Mouse (Mus musculus): ENCODE results near the gene AC124502.3. TPM values are rescaled to one million over a fixed set of nuclear protein-coding genes. Genes with fewer than 3 reads are reported as not detected.
A peak's percentile ranks its signal among the peaks of the same experiment; 100 is the strongest.

The AC124502.3 gene
- total and polyA plus RNA-seq, 2 experiments, result 0.09 to 3.7 TPM

DNA sequence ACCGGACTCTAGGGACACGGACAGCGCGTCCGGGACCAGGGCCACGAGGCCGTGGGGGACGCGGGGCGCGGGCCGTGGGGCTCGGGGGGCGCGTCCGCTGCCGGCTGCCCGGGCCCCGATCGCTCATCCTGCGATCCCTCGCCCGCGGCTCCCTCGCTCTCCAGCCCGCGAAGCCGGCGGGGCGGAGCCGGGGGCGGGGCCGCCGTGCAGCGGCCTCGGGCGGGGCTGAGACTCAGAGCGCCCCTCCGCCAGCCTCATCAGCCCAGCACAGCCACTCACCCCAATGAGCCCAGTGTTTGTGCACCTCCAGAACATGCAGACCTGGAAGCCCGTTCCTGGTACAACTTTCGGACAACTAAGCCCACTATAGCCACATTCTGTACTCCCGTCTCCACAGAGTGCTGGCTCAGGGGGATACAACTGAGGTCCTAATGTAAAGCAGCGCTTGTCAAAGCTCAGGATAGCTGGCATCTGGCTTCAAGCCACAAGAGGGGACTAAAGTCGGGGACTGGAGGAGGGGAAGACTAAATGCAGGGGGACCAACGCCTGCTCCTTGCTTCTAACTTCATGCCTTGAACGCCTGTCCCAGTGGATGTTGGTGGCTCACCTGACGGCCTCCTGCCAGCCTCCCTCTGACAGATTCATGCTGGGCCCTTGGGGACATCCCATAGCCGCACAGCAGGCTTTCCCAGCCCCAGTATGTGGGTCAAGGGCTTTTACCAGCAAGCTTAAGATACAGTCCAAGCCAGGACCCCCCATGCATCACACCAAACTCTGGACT lies 59.9 kb downstream of the AC124502.3 start, which contains the start of gene Cnih2:
TSS of gene Cnih2 (minus strand) at position 159 of the 781 bp plus-strand sequence.
- 11% methylated on average over 42 of the region's 48 CpGs for WGBS
- H3K4me1 ChIP-seq (ENCODE audit: control insufficient read depth, insufficient read depth, low read length), result peaks cover 1% of the 10 kb centered on the region; the same call in 1 of the 2 replicates

More for the DNA sequence above, 59.9 kb downstream of the AC124502.3 start, which contains the start of gene Cnih2:
- Histone ChIP-seq H3K79me2 (ENCODE audit: control insufficient read depth, insufficient read depth, low read length) (no peaks in the 10 kb centered on the region), H3K4me3 (ENCODE audit: insufficient read depth, low read depth, low read length) (no peak within 1 kb of the TSS; the same call in 1 of the 2 replicates), H3K27me3 (ENCODE audit: control insufficient read depth, insufficient read depth, low read length) (no peaks in the 10 kb centered on the region), H3K9ac (ENCODE audit: low read depth, low read length) (peak within 1 kb of the TSS; percentile 37; the same call in 1 of the 2 replicates), H3K36me3 (ENCODE audit: control insufficient read depth, insufficient read depth, low read length) (peaks cover 14% of the 10 kb centered on the region), H3K27ac (replicated peaks; ENCODE audit: insufficient read depth, low read depth, low read length) (no peak within 1 kb of the TSS)
- no peak for DNase-seq (ENCODE audit: extremely low read depth, low read depth, low spot score)
- no peak for TF ChIP-seq POLR2A (IDR thresholded peaks at IDR 0.05; ENCODE audit: extremely low read depth, insufficient read depth, low read length)

Other genes starting within 250 kb of the AC124502.3 start
- 58.4 and 67.7 TPM in 2 replicates for gene Rbm4, start 245.0 kb upstream of the AC124502.3 start, total RNA-seq (2014; rRNA removed)
- 25.7 and 32.8 TPM in 2 replicates for gene Rbm4, start 245.0 kb upstream of the AC124502.3 start, polyA plus RNA-seq (2012; rRNA removed)
- gene Gm21992, start 227.3 kb upstream of the AC124502.3 start, total RNA-seq (2014; rRNA removed), result 4.8 and 9.9 TPM in 2 replicates
- 22.3 and 23.6 TPM in 2 replicates for gene Gm21992, start 227.3 kb upstream of the AC124502.3 start, polyA plus RNA-seq (2012; rRNA removed)
- 9.0 and 12.6 TPM in 2 replicates for gene Rbm14, start 227.3 kb upstream of the AC124502.3 start, total RNA-seq (2014; rRNA removed)
- gene Rbm14, start 227.3 kb upstream of the AC124502.3 start, polyA plus RNA-seq (2012; rRNA removed), result 18.4 and 26.1 TPM in 2 replicates
- gene Ccs, start 199.6 kb upstream of the AC124502.3 start, total RNA-seq (2014; rRNA removed), result 146 and 174 TPM in 2 replicates
- 245 and 254 TPM in 2 replicates for gene Ccs, start 199.6 kb upstream of the AC124502.3 start, polyA plus RNA-seq (2012; rRNA removed)
- gene Ccdc87, start 199.5 kb upstream of the AC124502.3 start, total RNA-seq (2014; rRNA removed), result not detected in 2 replicates
- gene Ccdc87, start 199.5 kb upstream of the AC124502.3 start, polyA plus RNA-seq (2012; rRNA removed), result not detected in 2 replicates
- 44.1 and 55.0 TPM in 2 replicates for gene Ctsf, start 183.8 kb upstream of the AC124502.3 start, total RNA-seq (2014; rRNA removed)
- gene Ctsf, start 183.8 kb upstream of the AC124502.3 start, polyA plus RNA-seq (2012; rRNA removed), result 69.4 and 88.9 TPM in 2 replicates
- 1.1 TPM in 1 of 2 replicates, not detected in the other for gene Actn3, start 161.0 kb upstream of the AC124502.3 start, total RNA-seq (2014; rRNA removed)
- gene Actn3, start 161.0 kb upstream of the AC124502.3 start, polyA plus RNA-seq (2012; rRNA removed), result 0.11 TPM in 1 of 2 replicates, not detected in the other
- gene Zdhhc24, start 160.2 kb upstream of the AC124502.3 start, total RNA-seq (2014; rRNA removed), result 2.5 and 3.4 TPM in 2 replicates
- 4.8 and 7.7 TPM in 2 replicates for gene Zdhhc24, start 160.2 kb upstream of the AC124502.3 start, polyA plus RNA-seq (2012; rRNA removed)
- gene Bbs1, start 132.3 kb upstream of the AC124502.3 start, total RNA-seq (2014; rRNA removed), result 0.65 and 0.87 TPM in 2 replicates
- 0.73 and 0.95 TPM in 2 replicates for gene Bbs1, start 132.3 kb upstream of the AC124502.3 start, polyA plus RNA-seq (2012; rRNA removed)
- gene Dpp3, start 110.6 kb upstream of the AC124502.3 start, total RNA-seq (2014; rRNA removed), result 52.1 and 69.7 TPM in 2 replicates
- gene Dpp3, start 110.6 kb upstream of the AC124502.3 start, polyA plus RNA-seq (2012; rRNA removed), result 121 and 122 TPM in 2 replicates
- 1.0 and 3.4 TPM in 2 replicates for gene Peli3, start 95.8 kb upstream of the AC124502.3 start, total RNA-seq (2014; rRNA removed)
- gene Peli3, start 95.8 kb upstream of the AC124502.3 start, polyA plus RNA-seq (2012; rRNA removed), result 1.4 and 2.6 TPM in 2 replicates
- 40.0 and 46.4 TPM in 2 replicates for gene Mrpl11, start 76.7 kb upstream of the AC124502.3 start, total RNA-seq (2014; rRNA removed)
- 27.6 and 30.7 TPM in 2 replicates for gene Mrpl11, start 76.7 kb upstream of the AC124502.3 start, polyA plus RNA-seq (2012; rRNA removed)
- gene Npas4, start 48.6 kb upstream of the AC124502.3 start, total RNA-seq (2014; rRNA removed), result not detected in 2 replicates
- gene Npas4, start 48.6 kb upstream of the AC124502.3 start, polyA plus RNA-seq (2012; rRNA removed), result not detected in 2 replicates
- 0.28 and 0.34 TPM in 2 replicates for gene Slc29a2, start 15.0 kb upstream of the AC124502.3 start, total RNA-seq (2014; rRNA removed)
- gene Slc29a2, start 15.0 kb upstream of the AC124502.3 start, polyA plus RNA-seq (2012; rRNA removed), result 1.7 and 2.3 TPM in 2 replicates
- 11.8 and 13.2 TPM in 2 replicates for gene B4gat1, start 65 bp upstream of the AC124502.3 start, total RNA-seq (2014; rRNA removed)
- 20.1 and 20.4 TPM in 2 replicates for gene B4gat1, start 65 bp upstream of the AC124502.3 start, polyA plus RNA-seq (2012; rRNA removed)
- 13.2 and 13.8 TPM in 2 replicates for gene Brms1, start 2.5 kb downstream of the AC124502.3 start, total RNA-seq (2014; rRNA removed)
- 22.6 TPM in 2 replicates for gene Brms1, start 2.5 kb downstream of the AC124502.3 start, polyA plus RNA-seq (2012; rRNA removed)
- 0.09 and 0.20 TPM in 2 replicates for gene Rin1, start 11.6 kb downstream of the AC124502.3 start, total RNA-seq (2014; rRNA removed)
- 0.40 and 0.78 TPM in 2 replicates for gene Rin1, start 11.6 kb downstream of the AC124502.3 start, polyA plus RNA-seq (2012; rRNA removed)
- gene Cd248, start 29.2 kb downstream of the AC124502.3 start, total RNA-seq (2014; rRNA removed), result 0.18 and 0.54 TPM in 2 replicates
- gene Cd248, start 29.2 kb downstream of the AC124502.3 start, polyA plus RNA-seq (2012; rRNA removed), result 0.57 and 0.98 TPM in 2 replicates
- gene Tmem151a, start 46.6 kb downstream of the AC124502.3 start, total RNA-seq (2014; rRNA removed), result under 0.01 TPM in 2 replicates
- 0.24 and 0.26 TPM in 2 replicates for gene Tmem151a, start 46.6 kb downstream of the AC124502.3 start, polyA plus RNA-seq (2012; rRNA removed)
- 79.3 and 85.7 TPM in 2 replicates for gene Yif1a, start 49.6 kb downstream of the AC124502.3 start, total RNA-seq (2014; rRNA removed)
- gene Yif1a, start 49.6 kb downstream of the AC124502.3 start, polyA plus RNA-seq (2012; rRNA removed), result 188 and 215 TPM in 2 replicates
- gene Cnih2, start 59.6 kb downstream of the AC124502.3 start, total RNA-seq (2014; rRNA removed), result not detected in 2 replicates
- gene Cnih2, start 59.6 kb downstream of the AC124502.3 start, polyA plus RNA-seq (2012; rRNA removed), result 0.12 and 0.19 TPM in 2 replicates
- 82.1 and 98.7 TPM in 2 replicates for gene Rab1b, start 68.2 kb downstream of the AC124502.3 start, total RNA-seq (2014; rRNA removed)
- 165 and 169 TPM in 2 replicates for gene Rab1b, start 68.2 kb downstream of the AC124502.3 start, polyA plus RNA-seq (2012; rRNA removed)
- gene Klc2, start 79.7 kb downstream of the AC124502.3 start, total RNA-seq (2014; rRNA removed), result 2.4 and 4.6 TPM in 2 replicates
- gene Klc2, start 79.7 kb downstream of the AC124502.3 start, polyA plus RNA-seq (2012; rRNA removed), result 8.7 and 12.3 TPM in 2 replicates
- 1.1 and 3.3 TPM in 2 replicates for gene Pacs1, start 234.2 kb downstream of the AC124502.3 start, total RNA-seq (2014; rRNA removed)
- gene Pacs1, start 234.2 kb downstream of the AC124502.3 start, polyA plus RNA-seq (2012; rRNA removed), result 2.4 and 3.0 TPM in 2 replicates

All from liver, adult 2 months (tissue).